Mouse (Mus musculus) embryonic facial prominence, embryonic 13.5 days (tissue): ENCODE results near the gene Bahcc1. TPM values are rescaled to one million over a fixed set of nuclear protein-coding genes. Genes with fewer than 3 reads are reported as not detected.

Experiments used
- ATAC-seq: fragments of 200-750 bp; cut with Nextera tagmentation; 2 replicates; pipeline ENCODE4 v1.8.0; 2017; ENCODE audit warnings: low read depth; ENCODE audit not compliant: insufficient number of reproducible peaks, insufficient read depth, low FRiP score, low TSS enrichment
- H3K27ac ChIP-seq: fragments of 300-500 bp; sonication (generic); 2 replicates; pipeline ENCODE4 v1.5.1; 2015; ENCODE audit warnings: moderate library complexity, mild to moderate bottlenecking, inconsistent platforms
- H3K27me3 ChIP-seq: fragments of 300-500 bp; sonication (generic); 2 replicates; pipeline ENCODE4 v1.6.1; 2015; ENCODE audit warnings: mild to moderate bottlenecking, inconsistent platforms
- H3K36me3 ChIP-seq: fragments of 300-500 bp; sonication (generic); 2 replicates; pipeline ENCODE4 v1.6.1; 2015; ENCODE audit warnings: mild to moderate bottlenecking, inconsistent platforms
- H3K4me1 ChIP-seq: fragments of 300-500 bp; sonication (generic); 2 replicates; pipeline ENCODE4 v1.6.1; 2015; ENCODE audit warnings: inconsistent platforms
- H3K4me2 ChIP-seq: fragments of 300-500 bp; sonication (generic); 2 replicates; pipeline ENCODE4 v1.6.1; 2015; ENCODE audit warnings: moderate library complexity, mild to moderate bottlenecking, inconsistent platforms
- H3K4me3 ChIP-seq: fragments of 300-500 bp; sonication (generic); 2 replicates; pipeline ENCODE4 v1.5.1; 2015; ENCODE audit warnings: mild to moderate bottlenecking, inconsistent platforms
- H3K9ac ChIP-seq: fragments of 300-500 bp; sonication (generic); 2 replicates; pipeline ENCODE4 v1.6.1; 2015; ENCODE audit warnings: mild to moderate bottlenecking, inconsistent platforms
- H3K9me3 ChIP-seq: fragments of 300-500 bp; sonication (generic); 2 replicates; pipeline ENCODE4 v1.6.1; 2016; ENCODE audit warnings: inconsistent platforms
- WGBS: fragments of 180-500 bp; shearing (Covaris S2); methylation state at CpG from one replicate; pipeline ENCODE4 v1.1.7; 2015; ENCODE audit warnings: mixed read lengths; 5-methylcytosine and 5-hydroxymethylcytosine counted together
- polyA plus RNA-seq: library from polyadenylated mRNA; unstranded; fragments of >200 nt; fragmentation: Nextera tagmentation; extraction: Ambion mirVana; gene quantifications from 2 replicates; pipeline ENCODE4 v1.2.1, GENCODE M21; 2015

The Bahcc1 gene
- polyA plus RNA-seq, 1 experiment from 2014 or later: 13.9 TPM

GRCm38 (mm10) chr11:120252398-120252797, 19.7 kb downstream of the Bahcc1 start:
- WGBS: 14% methylated on average over 5 of the region's 5 CpGs
- no peaks in the 10 kb centered on the region for H3K27me3 ChIP-seq
- peaks cover 94% of the 10 kb centered on the region for H3K4me1 ChIP-seq
- peak overlapping the region; percentile 37; the same call in 1 of the 2 replicates for H3K9ac ChIP-seq
- no peak overlapping the region for H3K4me3 ChIP-seq
- no peak for ATAC-seq
- 0 out of 2 replicates have a peak, but pooled peaks cover 7% of the 10 kb centered on the region for H3K36me3 ChIP-seq
- H3K9me3 ChIP-seq: no peaks in the 10 kb centered on the region
- peak overlapping the region; percentile 24 for H3K4me2 ChIP-seq
- H3K27ac ChIP-seq: peak overlapping the region; percentile 74

- Histone ChIP-seq H3K27me3 (no peaks in the 10 kb centered on the region), H3K27ac (peak overlapping the region; percentile 74), H3K4me2 (peak overlapping the region; percentile 24), H3K9ac (peak overlapping the region; percentile 37; the same call in 1 of the 2 replicates), H3K4me1 (peaks cover 95% of the 10 kb centered on the region), H3K9me3 (no peaks in the 10 kb centered on the region), H3K4me3 (no peak overlapping the region), H3K36me3 (0 out of 2 replicates have a peak, but pooled peaks cover 7% of the 10 kb centered on the region)
- no peak for ATAC-seq
- WGBS: 45% methylated on average over 12 of the region's 12 CpGs
Observed at GRCm38 (mm10) chr11:120252843-120253645, 20.3 kb downstream of the Bahcc1 start.

- 0 out of 2 replicates have a peak, but pooled peaks cover 3% of the 10 kb centered on the region for H3K36me3 ChIP-seq
- no peaks in the 10 kb centered on the region for H3K9me3 ChIP-seq
- 78% methylated on average over 13 of the region's 13 CpGs for WGBS
- ATAC-seq: no peak
- no peak overlapping the region for H3K4me2 ChIP-seq
- H3K27ac ChIP-seq: peak overlapping the region; percentile 74
- no peaks in the 10 kb centered on the region for H3K27me3 ChIP-seq
- peaks cover 95% of the 10 kb centered on the region for H3K4me1 ChIP-seq
- no peak overlapping the region for H3K4me3 ChIP-seq
- H3K9ac ChIP-seq: no peak overlapping the region
Observed at GRCm38 (mm10) chr11:120253646-120254315, 21.0 kb downstream of the Bahcc1 start.

- Histone ChIP-seq H3K4me2 (no peak overlapping the region), H3K27me3 (no peaks in the 10 kb centered on the region), H3K9ac (no peak overlapping the region), H3K27ac (no peak overlapping the region; the same call in 1 of the 2 replicates), H3K4me3 (no peak overlapping the region), H3K9me3 (no peaks in the 10 kb centered on the region), H3K4me1 (peaks cover 96% of the 10 kb centered on the region), H3K36me3 (0 out of 2 replicates have a peak, but pooled peaks cover 3% of the 10 kb centered on the region)
- ATAC-seq: no peak
- WGBS: 66% methylated on average over 11 of the region's 11 CpGs
Observed at GRCm38 (mm10) chr11:120254420-120254819, 21.7 kb downstream of the Bahcc1 start.

GRCm38 (mm10) chr11:120255038-120255437, 22.3 kb downstream of the Bahcc1 start:
- WGBS: 72% methylated on average over 6 of the region's 6 CpGs
- no peak for ATAC-seq
- peaks cover 100% of the 10 kb centered on the region for H3K4me1 ChIP-seq
- 0 out of 2 replicates have a peak, but pooled peaks cover 4% of the 10 kb centered on the region for H3K36me3 ChIP-seq
- H3K4me3 ChIP-seq: no peak overlapping the region
- H3K4me2 ChIP-seq: no peak overlapping the region
- H3K27ac ChIP-seq: no peak overlapping the region
- no peaks in the 10 kb centered on the region for H3K27me3 ChIP-seq
- H3K9me3 ChIP-seq: no peaks in the 10 kb centered on the region
- peak overlapping the region; percentile 2; the same call in 1 of the 2 replicates for H3K9ac ChIP-seq

GRCm38 (mm10) chr11:120255499-120255898, 22.8 kb downstream of the Bahcc1 start:
- Histone ChIP-seq H3K4me1 (peaks cover 100% of the 10 kb centered on the region), H3K4me2 (no peak overlapping the region), H3K9me3 (no peaks in the 10 kb centered on the region), H3K9ac (peak overlapping the region; percentile 2; the same call in 1 of the 2 replicates), H3K36me3 (peaks cover 8% of the 10 kb centered on the region; the same call in 1 of the 2 replicates), H3K4me3 (no peak overlapping the region), H3K27me3 (no peaks in the 10 kb centered on the region), H3K27ac (no peak overlapping the region)
- 66% methylated on average over 7 of the region's 8 CpGs for WGBS
- ATAC-seq: no peak

GRCm38 (mm10) chr11:120256108-120256507, 23.4 kb downstream of the Bahcc1 start:
- 73% methylated on average over 5 of the region's 5 CpGs for WGBS
- peak overlapping the region; percentile 28; the same call in 1 of the 2 replicates for H3K4me2 ChIP-seq
- no peak overlapping the region for H3K4me3 ChIP-seq
- H3K27me3 ChIP-seq: no peaks in the 10 kb centered on the region
- no peak for ATAC-seq
- H3K4me1 ChIP-seq: peaks cover 100% of the 10 kb centered on the region
- H3K9ac ChIP-seq: no peak overlapping the region
- H3K27ac ChIP-seq: peak overlapping the region; percentile 30; the same call in 1 of the 2 replicates
- no peaks in the 10 kb centered on the region for H3K9me3 ChIP-seq
- H3K36me3 ChIP-seq: peaks cover 12% of the 10 kb centered on the region; the same call in 1 of the 2 replicates

GRCm38 (mm10) chr11:120256543-120256942, 23.8 kb downstream of the Bahcc1 start:
- Histone ChIP-seq H3K9me3 (no peaks in the 10 kb centered on the region), H3K27ac (peak overlapping the region; percentile 28; the same call in 1 of the 2 replicates), H3K4me2 (peak overlapping the region; percentile 28; the same call in 1 of the 2 replicates), H3K4me3 (no peak overlapping the region), H3K9ac (no peak overlapping the region), H3K27me3 (no peaks in the 10 kb centered on the region), H3K36me3 (peaks cover 12% of the 10 kb centered on the region; the same call in 1 of the 2 replicates), H3K4me1 (peaks cover 100% of the 10 kb centered on the region)
- WGBS: 56% methylated on average over 10 of the region's 10 CpGs
- no peak for ATAC-seq

GRCm38 (mm10) chr11:120256981-120257820, 24.5 kb downstream of the Bahcc1 start:
- ATAC-seq: no peak
- 76% methylated on average over 10 of the region's 10 CpGs for WGBS
- Histone ChIP-seq H3K4me1 (peaks cover 100% of the 10 kb centered on the region), H3K9ac (no peak overlapping the region), H3K27me3 (no peaks in the 10 kb centered on the region), H3K9me3 (no peaks in the 10 kb centered on the region), H3K27ac (peak overlapping the region; percentile 28; the same call in 1 of the 2 replicates), H3K4me3 (no peak overlapping the region), H3K4me2 (peak overlapping the region; percentile 28; the same call in 1 of the 2 replicates), H3K36me3 (peaks cover 12% of the 10 kb centered on the region; the same call in 1 of the 2 replicates)

- no peak overlapping the region for H3K4me2 ChIP-seq
- no peak overlapping the region for H3K4me3 ChIP-seq
- no peak overlapping the region for H3K9ac ChIP-seq
- H3K36me3 ChIP-seq: peaks cover 12% of the 10 kb centered on the region; the same call in 1 of the 2 replicates
- WGBS: 95% methylated on average over 13 of the region's 13 CpGs
- H3K4me1 ChIP-seq: peaks cover 100% of the 10 kb centered on the region
- H3K9me3 ChIP-seq: no peaks in the 10 kb centered on the region
- H3K27ac ChIP-seq: 0 out of 2 replicates have a peak overlapping the region, but pooled peaks have one; percentile 28
- no peaks in the 10 kb centered on the region for H3K27me3 ChIP-seq
- ATAC-seq: no peak
Observed at GRCm38 (mm10) chr11:120257911-120258310, 25.2 kb downstream of the Bahcc1 start.
